Mouse (Mus musculus): ENCODE data around the gene Zic3. TPM values are rescaled to one million over a fixed set of nuclear protein-coding genes. Genes with fewer than 3 reads are reported as not detected.

Zic3 gene
- polyA plus RNA-seq, 1 experiment from 2014 or later = not detected

- no peak overlapping the region for H3K27ac ChIP-seq (ENCODE audit: low read depth, low read length)
- ATAC-seq = no peak
- no peak overlapping the region for H3K4me3 ChIP-seq (ENCODE audit: low read depth, low read length)
- TF ChIP-seq CTCF (IDR thresholded peaks at IDR 0.05; ENCODE audit: low read depth) = no peak
- 20% methylated on average over 29 of the region's 29 CpGs for WGBS
- no peak overlapping the region for H3K4me2 ChIP-seq (replicated peaks; ENCODE audit: low read depth)
- H3K36me3 ChIP-seq (ENCODE audit: control insufficient read depth, insufficient read depth) = no peaks in the 10 kb centered on the region
- H3K9ac ChIP-seq (ENCODE audit: low read depth, low read length) = no peak overlapping the region
- H3K4me1 ChIP-seq (replicated peaks; ENCODE audit: control insufficient read depth, insufficient read depth, low read length) = no peaks in the 10 kb centered on the region
- peaks cover 46% of the 10 kb centered on the region for H3K27me3 ChIP-seq (replicated peaks; ENCODE audit: control insufficient read depth, insufficient read depth, low read length)
- H3K9me3 ChIP-seq (ENCODE audit: control insufficient read depth) = no peaks in the 10 kb centered on the region
Observed at GRCm38 (mm10) chrX:58015336-58015945, 7.1 kb upstream of the Zic3 start.

GRCm38 (mm10) chrX:58018720-58019119 is 3.8 kb upstream of the Zic3 start:
- Histone ChIP-seq H3K36me3 (ENCODE audit: control insufficient read depth, insufficient read depth) (no peaks in the 10 kb centered on the region), H3K4me2 (replicated peaks; ENCODE audit: low read depth) (no peak overlapping the region), H3K4me3 (ENCODE audit: low read depth, low read length) (no peak overlapping the region), H3K9ac (ENCODE audit: low read depth, low read length) (no peak overlapping the region), H3K4me1 (replicated peaks; ENCODE audit: control insufficient read depth, insufficient read depth, low read length) (no peaks in the 10 kb centered on the region), H3K27ac (ENCODE audit: low read depth, low read length) (no peak overlapping the region), H3K9me3 (ENCODE audit: control insufficient read depth) (no peaks in the 10 kb centered on the region), H3K27me3 (replicated peaks; ENCODE audit: control insufficient read depth, insufficient read depth, low read length) (peaks cover 44% of the 10 kb centered on the region)
- ATAC-seq = no peak
- no peak for TF ChIP-seq CTCF (IDR thresholded peaks at IDR 0.05; ENCODE audit: low read depth)
- WGBS = 21% methylated on average over 24 of the region's 24 CpGs

DNA sequence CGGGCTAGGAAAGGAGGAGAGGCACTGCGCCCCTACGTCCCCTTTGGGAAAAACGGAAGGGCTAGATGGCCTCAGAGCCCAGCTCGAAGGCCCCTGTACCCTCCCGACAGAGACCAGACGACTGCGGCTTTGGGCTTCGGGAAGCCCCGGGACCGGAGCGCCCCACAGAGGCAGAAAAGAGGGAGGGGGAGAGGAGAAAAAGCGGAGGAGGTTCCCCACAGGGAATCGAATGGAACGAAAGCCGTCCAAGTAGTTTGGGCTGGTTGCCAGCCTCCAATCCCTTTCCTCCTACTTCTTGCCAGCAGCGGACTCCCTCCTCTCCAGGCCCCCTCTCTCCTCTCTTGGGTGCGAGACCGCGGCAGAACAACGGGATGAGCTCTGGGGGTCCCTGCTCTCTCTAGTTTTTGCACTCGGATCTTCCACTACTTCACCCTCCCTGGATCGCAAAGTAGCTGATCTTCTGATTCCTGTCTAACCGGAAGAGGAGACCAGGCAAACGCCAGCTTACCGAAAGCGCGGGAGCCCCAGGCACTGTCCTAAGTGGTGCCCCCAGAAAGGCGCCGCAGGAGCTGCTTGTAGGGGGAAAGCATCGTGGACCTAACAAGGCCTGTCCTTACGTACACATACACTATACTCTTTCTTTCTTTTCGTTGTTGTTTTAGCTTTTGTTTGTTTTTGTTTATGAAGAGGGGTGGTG is 3.1 kb upstream of the Zic3 start:
- Histone ChIP-seq H3K9me3 (ENCODE audit: control insufficient read depth) (no peaks in the 10 kb centered on the region), H3K27me3 (replicated peaks; ENCODE audit: control insufficient read depth, insufficient read depth, low read length) (peaks cover 38% of the 10 kb centered on the region), H3K9ac (ENCODE audit: low read depth, low read length) (no peak overlapping the region), H3K4me2 (replicated peaks; ENCODE audit: low read depth) (no peak overlapping the region), H3K4me1 (replicated peaks; ENCODE audit: control insufficient read depth, insufficient read depth, low read length) (no peaks in the 10 kb centered on the region), H3K27ac (ENCODE audit: low read depth, low read length) (no peak overlapping the region), H3K36me3 (ENCODE audit: control insufficient read depth, insufficient read depth) (no peaks in the 10 kb centered on the region), H3K4me3 (ENCODE audit: low read depth, low read length) (no peak overlapping the region)
- TF ChIP-seq CTCF (IDR thresholded peaks at IDR 0.05; ENCODE audit: low read depth) = no peak
- ATAC-seq = no peak
- WGBS = 23% methylated on average over 32 of the region's 33 CpGs

- H3K27me3 ChIP-seq (replicated peaks; ENCODE audit: control insufficient read depth, insufficient read depth, low read length) = peaks cover 39% of the 10 kb centered on the region
- ATAC-seq = no peak
Observed at GRCm38 (mm10) chrX:58027631-58028030, 5.1 kb downstream of the Zic3 start.

DNA sequence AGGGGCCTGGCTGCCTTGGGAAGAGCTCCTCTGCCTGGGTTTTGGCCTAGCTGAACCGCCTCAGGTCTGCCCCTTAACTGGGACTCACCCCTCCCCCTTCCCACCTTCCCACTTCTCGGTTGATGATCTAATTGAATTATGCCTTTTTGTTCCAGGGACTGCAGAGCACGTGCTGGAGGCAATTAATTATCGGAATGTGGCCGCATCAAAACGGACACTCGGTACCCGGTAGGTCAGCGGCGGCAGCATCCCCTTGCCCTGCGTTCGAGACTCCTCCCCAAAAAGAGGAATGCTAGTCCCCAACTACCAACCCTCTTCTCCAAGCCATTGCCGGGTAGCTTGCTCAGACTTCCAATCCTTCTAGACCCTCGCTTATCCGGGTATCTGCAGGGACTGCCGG is 5.6 kb downstream of the Zic3 start:
- Histone ChIP-seq H3K27me3 (replicated peaks; ENCODE audit: control insufficient read depth, insufficient read depth, low read length) (peaks cover 42% of the 10 kb centered on the region), H3K27ac (ENCODE audit: low read depth, low read length) (no peak overlapping the region), H3K9me3 (ENCODE audit: control insufficient read depth) (no peaks in the 10 kb centered on the region), H3K9ac (ENCODE audit: low read depth, low read length) (no peak overlapping the region), H3K4me1 (replicated peaks; ENCODE audit: control insufficient read depth, insufficient read depth, low read length) (no peaks in the 10 kb centered on the region), H3K4me3 (ENCODE audit: low read depth, low read length) (no peak overlapping the region), H3K36me3 (ENCODE audit: control insufficient read depth, insufficient read depth) (no peaks in the 10 kb centered on the region), H3K4me2 (replicated peaks; ENCODE audit: low read depth) (no peak overlapping the region)
- ATAC-seq = no peak
- 9% methylated on average over 16 of the region's 16 CpGs for WGBS
- no peak for TF ChIP-seq CTCF (IDR thresholded peaks at IDR 0.05; ENCODE audit: low read depth)

More at GRCm38 (mm10) chrX:58027631-58028030, 5.1 kb downstream of the Zic3 start:
- Histone ChIP-seq H3K36me3 (ENCODE audit: control insufficient read depth, insufficient read depth) (no peaks in the 10 kb centered on the region), H3K9ac (ENCODE audit: low read depth, low read length) (no peak overlapping the region), H3K4me1 (replicated peaks; ENCODE audit: control insufficient read depth, insufficient read depth, low read length) (no peaks in the 10 kb centered on the region), H3K9me3 (ENCODE audit: control insufficient read depth) (no peaks in the 10 kb centered on the region), H3K27ac (ENCODE audit: low read depth, low read length) (no peak overlapping the region), H3K4me3 (ENCODE audit: low read depth, low read length) (no peak overlapping the region), H3K4me2 (replicated peaks; ENCODE audit: low read depth) (no peak overlapping the region)
- WGBS = 19% methylated on average over 9 of the region's 9 CpGs
- TF ChIP-seq CTCF (IDR thresholded peaks at IDR 0.05; ENCODE audit: low read depth) = no peak

- peaks cover 50% of the 10 kb centered on the region for H3K27me3 ChIP-seq (replicated peaks; ENCODE audit: control insufficient read depth, insufficient read depth, low read length)
- H3K4me2 ChIP-seq (replicated peaks; ENCODE audit: low read depth) = no peak overlapping the region
Observed at GRCm38 (mm10) chrX:58028858-58029257, 6.4 kb downstream of the Zic3 start.

More at GRCm38 (mm10) chrX:58028858-58029257, 6.4 kb downstream of the Zic3 start:
- 19% methylated on average over 8 of the region's 8 CpGs for WGBS
- no peak overlapping the region for H3K4me3 ChIP-seq (ENCODE audit: low read depth, low read length)
- no peak overlapping the region for H3K9ac ChIP-seq (ENCODE audit: low read depth, low read length)
- H3K36me3 ChIP-seq (ENCODE audit: control insufficient read depth, insufficient read depth) = no peaks in the 10 kb centered on the region
- no peaks in the 10 kb centered on the region for H3K9me3 ChIP-seq (ENCODE audit: control insufficient read depth)
- H3K27ac ChIP-seq (ENCODE audit: low read depth, low read length) = no peak overlapping the region
- TF ChIP-seq CTCF (IDR thresholded peaks at IDR 0.05; ENCODE audit: low read depth) = no peak
- no peak for ATAC-seq
- no peaks in the 10 kb centered on the region for H3K4me1 ChIP-seq (replicated peaks; ENCODE audit: control insufficient read depth, insufficient read depth, low read length)

Data from intestine, postnatal 0 days (tissue).